Mouse (Mus musculus): Measurements from ENCODE around the gene Vmn2r4. TPM values are rescaled to one million over a fixed set of nuclear protein-coding genes. Genes with fewer than 3 reads are reported as not detected.
"Not testable (repeated sequence)": the region's sequence is repeated elsewhere in the genome, so short reads cannot be mapped to it uniquely, and the experiment has no call there.

Gene Vmn2r4
- not detected for total RNA-seq (2021)

DNA sequence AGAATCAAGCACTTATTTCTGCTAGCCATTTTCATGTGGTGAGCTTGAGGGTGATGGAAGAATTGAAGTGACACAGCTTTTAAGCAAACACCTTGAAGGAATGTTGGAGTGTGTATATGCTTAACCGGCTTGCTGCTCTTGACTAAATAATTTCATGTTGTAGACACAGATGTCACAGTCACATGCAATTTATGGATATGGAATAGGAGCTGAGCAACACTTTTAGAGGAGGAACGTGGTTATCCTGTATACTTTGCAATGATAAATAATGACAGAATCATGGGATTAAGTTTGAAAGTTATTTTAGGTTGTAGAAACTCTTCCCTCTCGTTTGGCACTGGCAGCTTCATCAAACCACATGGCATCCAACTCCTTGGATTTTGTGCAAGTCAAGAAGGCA, at the start of gene Vmn2r4:
Vmn2r4 (minus strand) TSS at position 101 of the 400 bp plus-strand sequence.
- DNase-seq (ENCODE audit: low spot score in 2 of 2); intact Hi-C loops (cut with DNase I): not testable (repeated sequence)

DNA sequence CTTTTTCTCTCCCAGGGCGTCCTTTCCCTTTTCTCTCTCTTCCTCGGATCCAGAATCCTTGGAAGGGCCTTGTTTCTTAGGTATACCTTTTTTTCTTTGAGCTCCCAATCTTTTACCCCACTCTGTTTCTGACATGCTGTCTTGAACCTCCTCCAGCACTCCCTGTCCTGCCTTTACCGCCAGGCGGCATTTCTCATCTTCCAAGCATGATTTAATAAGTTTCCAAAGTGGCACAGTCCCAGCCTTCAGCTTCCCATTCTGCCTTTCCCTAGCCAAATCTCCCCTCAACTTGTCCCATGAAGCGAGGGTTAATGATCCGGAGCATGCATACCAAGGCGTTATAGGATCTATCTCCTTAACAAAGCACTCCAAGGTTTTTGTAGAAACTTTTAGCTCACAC, 19.1 kb upstream of the Vmn2r4 start:
- DNase-seq (ENCODE audit: low spot score in 2 of 2); intact Hi-C loops (cut with DNase I): not testable (repeated sequence)

DNA sequence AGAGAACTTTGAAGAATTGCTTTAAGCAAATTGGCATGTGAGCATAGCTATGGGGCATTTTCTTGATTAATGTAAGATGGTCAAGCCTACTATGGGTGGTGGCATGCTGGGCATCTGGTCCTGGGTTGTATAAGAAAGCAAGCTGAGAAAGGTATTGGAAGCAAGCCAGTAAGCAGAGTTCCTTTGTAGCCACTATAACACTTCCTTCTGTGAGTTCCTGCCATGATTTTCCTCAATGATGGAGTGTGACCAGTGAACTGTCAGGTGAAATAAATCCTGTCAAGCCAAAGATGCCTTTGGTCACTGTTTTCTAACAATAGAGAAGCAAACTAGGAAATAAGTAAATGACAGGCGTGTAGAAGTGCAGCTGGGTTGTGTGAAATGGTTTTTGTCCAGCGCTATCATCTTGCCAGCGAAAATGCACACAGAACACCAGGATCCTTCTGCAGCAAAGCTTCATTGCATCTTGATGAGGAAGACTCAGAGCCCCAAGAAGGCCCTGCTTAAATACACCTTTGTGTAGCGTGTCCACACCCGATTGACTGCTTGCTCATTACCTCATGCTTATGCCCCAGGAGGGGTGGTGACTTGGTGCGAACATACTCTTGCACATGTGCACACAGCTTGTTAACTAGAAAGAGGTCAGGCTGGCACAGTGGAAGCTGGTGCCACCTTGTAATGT, 13.1 kb upstream of the Vmn2r4 start:
- intact Hi-C loops (cut with DNase I); DNase-seq (ENCODE audit: low spot score in 2 of 2): not testable (repeated sequence)

DNA sequence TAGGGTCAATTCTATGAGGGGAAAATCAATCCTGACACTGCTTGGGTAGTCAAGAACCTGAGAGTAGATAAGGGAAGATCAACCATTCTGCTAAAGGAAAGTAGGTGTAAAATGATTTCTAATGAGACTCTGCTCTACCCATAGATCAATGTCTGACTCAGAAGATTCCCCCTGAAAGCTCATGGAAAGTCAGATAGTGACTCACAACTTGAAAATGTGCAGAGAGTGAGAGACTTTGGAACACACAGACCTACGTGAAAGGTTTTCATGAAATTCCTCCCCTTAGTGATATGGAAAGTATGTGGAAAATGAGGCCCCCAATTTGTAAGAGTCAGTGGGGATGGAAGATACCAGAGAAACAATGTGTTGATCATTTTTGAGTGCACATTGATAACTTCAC, 7.0 kb upstream of the Vmn2r4 start:
- DNase-seq (ENCODE audit: low spot score in 2 of 2); intact Hi-C loops (cut with DNase I): not testable (repeated sequence)

DNA sequence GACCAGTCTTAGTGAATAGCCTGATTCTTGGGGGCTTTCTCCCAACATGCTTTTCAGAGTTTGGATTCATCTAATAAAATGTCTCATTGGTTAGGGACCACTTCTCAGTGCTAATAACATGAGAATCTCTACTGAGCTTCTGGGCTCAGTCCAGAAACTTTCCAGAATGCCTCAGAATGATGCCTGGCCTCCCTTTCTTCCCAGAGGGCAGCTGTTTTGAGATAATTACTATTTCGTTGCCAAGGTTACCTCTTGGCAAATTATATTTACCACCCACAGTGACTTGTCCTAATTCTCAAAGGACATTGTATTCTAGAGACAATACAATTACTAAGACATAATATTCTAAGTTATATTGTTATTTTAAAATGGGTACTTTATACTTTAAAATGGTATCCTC, 2.3 kb upstream of the Vmn2r4 start:
- DNase-seq (ENCODE audit: low spot score in 2 of 2); intact Hi-C loops (cut with DNase I): not testable (repeated sequence)

- DNase-seq (ENCODE audit: low spot score in 2 of 2); intact Hi-C loops (cut with DNase I): not testable (repeated sequence)
Measured at GRCm38 (mm10) chr3:64414253-64414652, 915 bp downstream of the Vmn2r4 start.

- DNase-seq (ENCODE audit: low spot score in 2 of 2), result no peak
- intact Hi-C loops (cut with DNase I), result no loop called here
Measured at GRCm38 (mm10) chr3:64359286-64360035, 55.7 kb downstream of the Vmn2r4 start.

Other genes starting within 250 kb of the Vmn2r4 start
- not detected for gene Vmn2r3, start 125.7 kb downstream of the Vmn2r4 start, total RNA-seq (2021)
- gene Vmn2r5, start 94.5 kb upstream of the Vmn2r4 start, total RNA-seq (2021), result not detected
- gene Vmn2r6, start 150.5 kb upstream of the Vmn2r4 start, total RNA-seq (2021), result not detected

All from left cerebral cortex, postnatal 25 days (tissue).